In the genomic region with DNA sequence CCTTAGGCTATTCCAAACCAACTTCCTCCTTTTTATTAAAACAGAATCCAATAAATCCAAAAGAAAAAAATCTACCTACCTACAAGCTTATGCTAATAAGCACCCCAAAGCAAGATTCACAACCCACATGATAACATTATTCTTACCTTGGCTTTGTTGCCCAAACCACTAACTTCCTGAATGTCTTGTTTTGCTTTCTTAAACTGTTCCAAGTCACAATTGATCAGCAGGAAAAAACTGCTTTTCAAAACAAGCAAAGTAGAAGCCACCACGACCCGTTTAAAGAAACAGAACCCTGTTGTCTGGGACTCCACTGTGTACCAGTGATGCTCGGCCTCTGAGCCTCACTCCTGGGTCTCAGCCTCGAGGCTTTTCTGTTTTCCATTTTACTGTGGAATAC, we compare ENCODE assay signal across 17 mouse cellular contexts.
A peak's percentile ranks its signal among the peaks of the same experiment; 100 is the strongest.
DNase-seq lines count a peak whose midpoint lies in the region.
"Had no signal": no experiment of that assay in that cellular context is flagged by ENCODE, and none has a peak within 500 bp of the region (broad histone marks: within the 10 kb centered on the region; RNA-seq: fewer than 3 reads in every experiment).

No protein-coding gene starts in this region.

- DNase-seq in thymus, postnatal 0 days (ENCODE audit: low spot score), result peak; percentile 39
- DNase-seq in thymus, postnatal 10 days (ENCODE audit: low spot score in 2 of 2), result no peak
- peak; percentile 18 for DNase-seq in Muller cell, postnatal 12 days (ENCODE audit: inconsistent ontology term)
- DNase-seq in induced T-regulatory cell, adult 2 months (ENCODE audit: low read depth), result peak; percentile 41
- no peak for DNase-seq in kidney, adult 18-20 months
- no peak for DNase-seq in neural tube, embryonic 10.5 days (ENCODE audit: extremely low spot score, low spot score)
- no peak for DNase-seq in adrenal gland, adult (ENCODE audit: inconsistent age in 2 of 2, low spot score in 1 of 2)
- DNase-seq: adrenal gland, postnatal 10 days; B cell, adult 2 months; cerebellum, adult 11 months; cerebellum, adult 8-10 months; cerebellum, postnatal 14 days; embryo, embryonic 11 days; gastrocnemius, postnatal 36 days; heart, adult 2 months; heart, postnatal 14 days; kidney, adult 11 months had no signal

Comparison
In these comparisons a context has a peak if more than half of its experiments do, and no peak if none do; other contexts are left out.
1. DNase-seq: peak in thymus, postnatal 0 days (single experiment), Muller cell, postnatal 12 days (single experiment) and induced T-regulatory cell, adult 2 months (single experiment); none in thymus, postnatal 10 days (0 of 2), kidney, adult 18-20 months (single experiment), neural tube, embryonic 10.5 days (single experiment) and adrenal gland, adult (0 of 2).